Mouse (Mus musculus) Muller cell, postnatal 12 days (primary cell): ENCODE results near the gene Prkag2.
A peak's percentile ranks its signal among the peaks of the same experiment; 100 is the strongest.
"Not testable (repeated sequence)": the region's sequence is repeated elsewhere in the genome, so short reads cannot be mapped to it uniquely, and the experiment has no call there.

Source experiments
- DNase-seq: peaks from one replicate; pipeline ENCODE4 v3.0.0-alpha.2; 2015; ENCODE audit errors: inconsistent ontology term

Gene Prkag2

DNA sequence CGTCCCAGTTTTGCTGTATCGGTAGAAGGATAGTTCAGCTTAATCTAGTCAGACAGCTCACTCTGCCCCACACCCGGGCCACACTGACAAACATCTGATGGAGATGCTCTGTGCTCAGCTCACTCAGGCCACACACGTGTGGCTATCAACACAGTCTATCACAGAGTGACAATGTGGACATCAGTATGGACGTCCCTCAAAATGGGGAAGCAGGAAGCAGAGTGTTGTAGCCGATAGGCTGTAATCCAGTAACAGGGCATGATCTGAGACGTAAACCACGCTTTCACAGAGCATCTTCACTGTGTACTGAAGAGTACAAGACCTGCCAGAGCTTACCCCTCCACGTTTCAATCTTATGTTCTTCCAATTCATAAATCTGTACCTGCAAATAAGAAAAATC, 223.8 kb downstream of the Prkag2 start:
- no peak for DNase-seq

DNA sequence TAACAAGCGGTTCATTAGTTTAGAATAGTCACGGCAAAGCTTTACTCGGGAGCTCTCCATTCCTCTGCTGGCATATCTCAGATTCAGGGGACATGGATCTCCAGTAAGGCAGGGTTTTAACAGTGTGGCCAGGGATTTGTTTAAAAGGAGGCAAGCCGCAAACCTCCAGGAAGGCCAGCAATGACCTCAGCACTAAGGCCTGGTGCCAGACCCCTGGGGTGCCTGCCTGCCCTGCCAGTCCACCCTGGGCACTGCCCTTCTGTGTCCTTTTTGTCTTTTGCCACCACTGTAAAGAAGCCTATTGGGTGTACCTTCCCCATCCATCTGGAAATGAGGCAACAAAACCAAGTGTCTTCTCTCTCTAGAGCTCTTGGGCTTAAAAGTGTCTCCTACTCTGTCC, 226.3 kb downstream of the Prkag2 start:
- DNase-seq, result peak; percentile 87

DNA sequence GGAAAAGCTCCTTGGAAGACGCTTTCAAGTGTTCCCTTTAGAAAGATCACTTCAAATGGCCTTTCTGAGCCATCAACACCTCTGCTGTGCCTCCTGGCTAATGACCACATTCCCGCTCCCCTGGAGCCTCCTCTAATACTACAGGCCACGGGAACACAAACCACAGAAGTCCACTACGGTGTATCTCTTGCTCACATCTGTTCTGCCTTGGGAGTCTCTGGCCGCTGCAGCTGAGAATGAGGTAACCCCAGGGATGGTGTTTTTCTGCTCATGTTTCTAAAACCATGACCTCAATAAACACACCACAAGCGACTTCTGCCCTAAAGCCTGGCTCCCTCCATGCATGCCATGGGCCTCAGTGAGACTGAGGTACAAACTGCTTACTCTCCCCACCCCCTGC, 227.2 kb downstream of the Prkag2 start:
- DNase-seq, result no peak

DNA sequence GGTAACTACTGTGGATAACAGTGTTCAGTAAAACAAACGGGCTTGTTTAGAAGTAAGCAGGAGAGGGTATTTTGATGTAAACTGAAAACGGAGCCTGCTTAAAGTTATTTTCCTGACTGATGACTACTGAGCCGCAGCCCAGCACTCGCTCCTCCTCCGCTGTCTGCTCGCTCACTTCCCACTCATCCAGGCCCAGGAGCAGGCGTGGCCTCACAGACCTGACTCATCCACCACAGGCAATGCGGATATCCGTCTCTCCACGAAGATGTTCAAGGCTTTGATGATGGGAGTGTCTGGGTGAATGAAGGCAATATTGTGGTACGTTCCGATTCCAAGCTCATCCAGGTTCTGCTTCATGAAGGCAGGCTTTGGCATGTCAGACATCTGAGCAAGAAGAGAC, 229.2 kb downstream of the Prkag2 start:
- no peak for DNase-seq

DNA sequence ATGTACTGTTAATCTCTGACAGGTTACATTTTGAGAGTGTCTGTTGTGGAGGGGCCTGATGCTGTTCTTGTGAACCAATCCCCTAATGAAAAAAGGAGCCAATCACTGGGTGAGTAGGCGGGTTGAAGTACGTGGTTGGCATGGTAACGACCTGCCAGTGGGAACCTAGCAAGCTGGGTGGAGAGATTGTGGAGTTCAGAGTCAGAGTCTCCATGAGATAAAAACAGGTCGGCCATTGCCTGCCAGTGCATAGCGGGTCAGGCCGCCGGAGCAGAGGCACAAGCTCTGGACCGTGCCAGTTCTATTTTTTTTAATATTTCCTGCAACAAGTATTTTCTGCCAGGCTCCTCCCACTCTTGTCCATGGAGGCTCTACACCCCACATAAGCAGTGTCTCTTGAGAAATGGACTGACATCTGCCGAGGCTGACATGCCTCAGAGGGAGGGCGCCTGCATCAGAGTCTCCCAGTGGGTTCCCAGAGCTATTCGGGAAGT, 230.6 kb downstream of the Prkag2 start:
- no peak for DNase-seq

DNA sequence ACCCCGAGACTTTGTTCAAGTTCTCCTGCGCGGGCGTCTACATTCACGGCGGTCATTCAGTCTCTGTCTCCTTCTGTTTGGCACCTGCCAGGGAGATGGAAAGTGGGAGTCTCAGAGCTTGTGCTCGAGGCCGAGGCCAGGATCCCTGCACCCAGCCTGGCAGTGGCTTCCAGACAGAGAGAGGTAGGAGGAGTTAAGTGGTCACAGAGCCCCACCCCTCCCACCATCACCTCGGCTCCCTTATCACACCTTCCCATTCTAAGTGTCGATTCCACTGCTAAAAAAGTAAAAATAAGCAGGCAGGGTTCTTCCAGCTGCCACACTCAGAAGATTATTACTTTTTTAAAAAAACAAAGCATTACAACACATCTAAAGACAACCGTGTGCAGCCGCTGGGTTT, 236.6 kb downstream of the Prkag2 start:
- DNase-seq, result no peak

DNA sequence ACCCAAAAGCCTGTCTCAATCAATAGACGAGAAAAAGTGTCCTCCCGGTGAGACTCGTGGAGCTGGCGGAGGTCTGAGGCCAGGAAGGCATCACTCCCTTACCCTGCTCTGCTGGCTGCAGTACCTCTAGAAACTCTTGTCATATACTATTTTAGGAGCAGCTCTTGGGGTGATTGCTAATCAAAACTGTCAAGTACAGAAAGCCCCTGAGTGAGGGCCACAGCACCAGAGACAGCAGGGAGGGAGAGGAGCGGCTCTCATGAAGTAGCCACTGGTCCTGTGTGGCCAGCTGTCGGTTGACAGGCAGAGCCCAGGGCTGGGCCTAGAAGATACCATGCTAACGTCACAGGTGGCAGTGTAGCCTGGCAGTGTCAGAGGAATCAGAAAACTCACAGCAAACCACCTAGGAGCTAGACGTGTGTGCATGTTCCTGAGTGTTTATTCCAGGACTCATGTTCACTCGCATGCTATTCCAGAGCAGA, 239.0 kb downstream of the Prkag2 start:
- no peak for DNase-seq

DNA sequence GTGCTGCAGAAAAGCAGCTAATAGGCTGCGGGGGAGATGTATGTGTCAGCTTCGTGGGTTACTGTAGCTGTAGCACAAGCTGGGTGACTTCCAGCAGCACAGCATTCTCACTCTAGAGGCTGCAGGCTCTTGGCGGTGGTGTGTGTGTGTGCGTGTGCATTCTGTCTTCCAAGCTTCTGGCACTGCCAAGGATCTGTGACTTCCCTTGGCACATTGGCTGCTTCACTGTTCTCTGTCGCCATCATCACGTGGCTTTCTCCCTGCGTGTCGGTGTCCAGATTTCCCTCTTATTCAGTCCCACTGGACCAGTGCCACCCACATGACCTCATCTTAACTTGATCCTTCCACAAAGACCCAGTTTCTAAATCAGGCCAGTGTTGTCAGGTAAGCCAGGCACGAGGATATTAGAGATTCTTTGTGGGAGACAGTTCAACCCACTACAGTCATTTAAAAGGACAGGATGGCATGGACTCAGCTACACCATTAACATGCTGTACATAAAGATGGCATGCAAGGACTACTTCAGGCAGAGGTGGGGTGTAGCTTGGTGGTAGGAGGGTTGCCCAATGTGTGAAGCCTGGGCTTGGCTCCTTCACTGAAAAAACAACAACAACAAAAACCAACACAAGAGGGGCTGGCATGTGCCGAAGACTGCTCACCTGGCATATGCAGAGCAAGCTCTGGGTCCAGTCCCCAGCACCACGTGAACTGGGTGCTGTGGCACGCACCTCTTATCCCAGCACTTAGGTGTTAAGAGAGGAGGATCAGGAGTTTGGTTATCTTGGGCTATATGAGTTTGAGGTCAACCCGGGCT, 239.6 kb downstream of the Prkag2 start:
- peak; percentile 77 for DNase-seq

DNA sequence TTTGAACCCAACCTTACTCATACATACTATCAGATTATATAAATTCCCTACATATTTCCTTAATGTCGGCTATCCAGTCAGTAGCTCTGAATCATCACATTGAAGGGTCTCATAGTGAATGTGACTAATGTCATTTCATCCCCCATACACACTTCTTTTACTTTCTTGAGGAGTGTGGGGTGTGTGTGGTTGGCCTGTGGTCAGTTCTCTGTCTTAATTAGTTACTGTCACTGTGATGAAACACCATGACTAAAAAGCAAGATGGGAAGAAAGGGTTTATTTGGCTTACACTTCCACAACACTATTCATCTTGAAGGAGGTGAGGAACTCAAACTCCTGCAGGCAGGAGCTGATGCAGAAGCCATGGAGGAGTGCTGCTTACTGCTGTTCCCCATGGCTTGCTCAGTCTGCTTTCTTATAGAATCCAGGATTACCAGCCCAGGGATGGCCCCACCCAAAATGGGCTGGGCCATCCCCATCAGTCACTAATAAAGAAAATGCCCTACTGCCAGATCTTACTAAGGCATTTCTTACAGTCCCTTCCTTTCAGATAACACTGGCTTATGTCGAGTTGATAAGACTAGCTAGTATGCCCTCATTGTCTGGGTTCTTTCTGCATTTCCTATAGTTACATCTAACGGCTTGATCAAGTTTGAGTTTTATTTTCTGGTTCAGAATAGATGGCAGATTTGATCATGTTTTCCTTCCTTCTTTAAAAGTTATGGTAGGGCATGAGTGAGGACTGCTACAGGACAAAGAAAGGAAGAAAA, 240.5 kb downstream of the Prkag2 start:
- DNase-seq, result peak; percentile 33

DNA sequence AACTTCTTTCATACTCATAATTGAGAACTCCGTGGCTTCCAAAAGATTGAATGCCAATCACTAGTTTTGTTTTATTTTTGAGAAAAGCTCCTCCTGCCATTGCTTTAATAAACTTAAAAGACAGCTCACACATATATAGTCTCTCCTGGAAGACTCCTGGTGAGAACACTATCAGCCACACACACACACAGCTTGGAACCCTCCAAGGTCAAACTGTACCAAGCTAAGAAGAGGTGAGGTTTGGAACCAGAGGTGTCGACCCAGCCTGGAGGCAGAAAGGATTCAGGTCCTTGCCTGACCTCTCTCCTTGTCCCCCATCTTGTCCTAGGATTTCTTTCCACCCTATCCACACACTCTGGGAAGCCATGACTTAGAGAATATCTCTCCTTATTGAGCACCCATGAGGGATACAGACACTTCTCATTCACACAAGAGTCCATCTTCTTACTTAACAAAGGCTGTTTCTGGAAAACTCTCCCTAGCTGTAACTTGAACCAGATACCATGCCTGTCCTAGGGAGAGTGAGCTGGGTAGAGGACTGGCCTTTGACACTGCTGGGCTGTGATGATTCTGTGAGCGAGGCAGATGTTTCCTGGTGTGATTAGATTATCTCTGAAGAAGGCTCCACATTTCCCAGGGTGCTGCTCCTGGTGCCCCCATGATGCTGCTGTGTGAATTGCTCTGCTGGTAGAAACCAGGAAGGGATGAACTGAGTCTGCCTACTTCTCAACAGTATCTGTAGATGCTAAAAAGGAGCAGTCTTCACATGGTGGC, 245.4 kb downstream of the Prkag2 start:
- no peak for DNase-seq

DNA sequence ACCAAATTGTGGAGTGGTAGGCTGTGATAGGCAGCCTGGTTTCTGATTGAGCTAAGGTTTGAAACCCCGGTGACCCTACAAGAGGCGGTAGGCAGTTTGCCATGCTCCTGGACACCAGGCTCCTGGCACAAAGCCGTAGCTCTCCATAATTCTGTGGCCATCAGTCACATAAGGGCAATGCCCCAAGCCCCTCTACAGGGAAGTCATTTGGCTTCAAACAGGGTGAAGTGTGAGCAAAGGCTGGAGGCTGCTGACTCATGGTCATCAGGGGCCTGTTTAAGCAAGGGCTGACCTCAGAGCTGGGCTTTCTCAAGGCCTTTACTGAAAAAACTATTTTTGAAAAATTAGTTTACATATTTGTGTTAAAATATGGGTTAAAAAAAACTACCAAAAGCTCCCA, 246.2 kb downstream of the Prkag2 start:
- no peak for DNase-seq

DNA sequence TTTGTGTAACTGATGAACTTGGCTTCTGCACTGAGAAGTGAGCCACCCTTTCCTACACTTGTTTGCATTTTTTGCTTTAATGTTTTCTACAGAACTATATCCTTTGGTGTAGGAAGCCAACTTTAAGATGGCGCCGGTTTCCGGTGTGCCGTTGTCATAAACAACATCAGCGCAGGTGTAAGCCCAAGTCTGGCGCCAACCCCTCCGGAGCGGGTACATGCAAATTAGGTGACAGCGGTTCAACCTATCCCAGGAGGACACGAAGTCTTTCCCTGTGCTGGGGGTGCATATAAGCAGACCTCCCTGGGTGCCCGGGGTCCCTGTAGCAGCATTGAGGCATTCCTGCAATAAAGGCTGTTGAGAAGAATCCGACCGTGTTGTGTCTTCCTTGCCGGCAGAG, 252.2 kb downstream of the Prkag2 start:
- not testable (repeated sequence) for DNase-seq

DNA sequence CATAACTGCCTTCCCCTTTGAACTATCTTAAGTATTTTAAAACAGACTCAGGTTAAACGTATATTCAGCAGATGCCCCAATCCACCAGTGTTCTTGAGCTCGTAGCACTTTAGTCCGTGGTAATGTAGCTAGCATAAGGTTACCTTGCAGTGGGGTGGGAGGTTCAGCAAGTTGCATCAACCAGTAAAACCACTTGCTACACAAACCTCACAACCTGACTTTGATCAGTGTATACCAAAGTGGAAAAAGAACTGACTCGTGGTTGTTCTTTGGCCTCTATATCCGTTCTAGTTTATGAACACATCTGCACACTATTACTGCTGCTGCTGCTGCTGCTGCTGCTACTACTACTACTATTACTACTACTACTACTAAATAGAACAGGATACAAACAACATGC, 256.6 kb downstream of the Prkag2 start:
- DNase-seq, result no peak

DNA sequence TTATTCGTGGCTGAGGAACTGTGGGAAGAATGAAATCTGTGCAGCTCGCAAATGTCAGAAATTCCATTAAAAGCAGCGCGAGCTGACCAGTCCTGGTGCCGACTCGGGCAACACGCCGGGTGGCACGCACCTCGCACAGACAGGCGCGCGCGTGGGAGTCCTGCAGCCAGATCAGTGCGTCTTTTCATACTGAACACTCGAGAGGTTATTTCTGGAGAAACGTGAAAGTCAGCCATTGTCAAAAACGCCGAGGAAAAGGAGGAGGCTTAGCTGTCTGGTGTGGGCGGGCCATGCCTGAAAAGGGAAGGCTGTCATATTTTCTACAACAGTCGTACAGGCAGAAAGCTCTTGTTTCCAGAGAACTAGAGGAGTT, 257.4 kb downstream of the Prkag2 start:
- DNase-seq, result no peak

DNA sequence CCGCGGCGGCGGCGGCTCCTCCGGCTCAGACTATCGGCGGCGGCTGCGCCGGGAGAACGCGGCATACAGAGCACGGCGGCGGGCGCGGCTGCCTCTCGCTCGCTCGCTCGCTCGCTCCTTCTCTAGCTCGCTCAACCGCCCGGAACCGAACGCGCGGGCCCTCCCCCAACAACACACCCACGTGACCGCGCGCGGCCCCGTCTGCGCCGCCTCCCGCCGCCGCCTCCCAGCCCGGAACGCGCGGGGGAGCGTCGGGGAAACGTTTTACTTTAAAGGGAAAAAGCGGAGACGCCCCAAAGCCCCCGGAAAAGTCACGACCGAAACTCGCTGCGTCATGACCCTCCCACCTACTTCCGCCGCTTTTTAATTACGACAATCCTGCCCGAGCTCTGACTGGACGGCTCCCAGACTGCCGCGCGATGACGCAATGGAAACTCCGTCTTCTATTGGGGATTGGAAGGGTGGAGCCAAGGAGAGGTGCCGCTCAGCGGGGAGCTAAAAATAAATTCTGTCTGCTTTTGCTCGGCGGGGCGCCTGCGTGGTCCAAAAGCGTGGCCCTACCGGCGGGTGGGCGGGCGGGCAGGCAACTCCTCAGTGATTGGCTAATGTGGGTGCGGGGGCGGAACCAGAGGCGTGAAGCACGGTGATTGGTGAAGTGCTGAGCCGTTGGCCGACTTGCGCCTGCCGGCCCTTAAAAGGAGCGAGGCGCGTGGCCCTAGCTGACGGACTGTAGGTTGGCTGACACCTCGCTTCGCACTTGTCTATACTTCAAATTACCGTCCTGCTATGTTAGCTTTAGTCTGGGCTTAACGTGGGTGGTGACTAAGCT, 258.0 kb downstream of the Prkag2 start, which contains the start of gene Rheb:
TSS of gene Rheb (minus strand) at position 351 of the 829 bp plus-strand sequence.
- peak; percentile 99 for DNase-seq

DNA sequence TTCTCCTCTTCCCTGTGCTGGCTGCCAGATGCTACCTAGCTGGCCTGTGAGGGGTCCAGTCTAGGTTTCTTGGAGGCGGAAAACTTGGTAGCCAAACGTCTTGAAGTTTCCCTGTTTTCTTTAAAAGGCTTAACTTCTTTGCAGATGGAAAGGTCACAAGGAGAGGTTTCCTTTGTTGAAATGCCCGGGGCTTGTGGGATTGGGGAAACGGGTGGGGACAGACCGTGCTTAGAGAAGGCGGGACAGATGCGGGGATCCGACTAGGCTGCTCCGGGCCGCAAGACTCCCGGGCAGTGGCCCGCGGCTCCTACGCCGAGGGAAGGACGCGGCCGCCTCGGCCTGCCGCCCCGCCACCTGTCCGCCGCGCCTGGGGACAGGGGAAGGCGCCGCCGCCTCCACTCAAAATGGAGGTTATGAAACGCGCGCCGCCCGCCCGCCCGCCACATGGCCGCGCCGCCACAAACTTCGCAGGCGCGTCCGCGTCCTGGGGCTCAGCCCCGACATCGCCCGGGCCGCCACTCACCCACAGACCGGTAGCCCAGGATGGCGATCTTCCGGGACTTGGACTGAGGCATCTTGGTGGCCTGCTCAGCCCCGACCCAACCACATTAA, 258.7 kb downstream of the Prkag2 start:
- DNase-seq, result no peak

DNA sequence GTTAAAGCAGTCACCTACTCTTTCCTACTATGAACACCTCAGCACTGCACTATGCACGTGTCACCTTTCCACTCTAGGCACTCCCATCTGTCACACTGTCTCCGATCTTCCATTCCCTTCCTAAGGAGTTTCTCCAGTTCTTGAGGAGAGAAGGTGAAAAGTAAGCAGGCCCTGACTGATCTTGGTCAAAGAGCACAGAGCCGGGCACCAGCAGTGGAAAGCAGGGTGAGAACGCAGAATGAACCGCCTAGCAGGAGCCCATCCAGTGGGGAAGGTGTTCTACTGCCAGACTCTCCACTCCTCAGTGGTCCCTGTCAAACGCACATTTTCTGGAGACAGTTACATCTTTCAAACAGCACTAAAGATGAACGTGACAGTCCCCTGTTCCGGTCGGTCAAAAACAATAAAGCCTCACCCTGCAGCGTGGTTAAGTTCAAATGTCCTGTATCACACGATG, 259.4 kb downstream of the Prkag2 start:
- DNase-seq, result no peak

DNA sequence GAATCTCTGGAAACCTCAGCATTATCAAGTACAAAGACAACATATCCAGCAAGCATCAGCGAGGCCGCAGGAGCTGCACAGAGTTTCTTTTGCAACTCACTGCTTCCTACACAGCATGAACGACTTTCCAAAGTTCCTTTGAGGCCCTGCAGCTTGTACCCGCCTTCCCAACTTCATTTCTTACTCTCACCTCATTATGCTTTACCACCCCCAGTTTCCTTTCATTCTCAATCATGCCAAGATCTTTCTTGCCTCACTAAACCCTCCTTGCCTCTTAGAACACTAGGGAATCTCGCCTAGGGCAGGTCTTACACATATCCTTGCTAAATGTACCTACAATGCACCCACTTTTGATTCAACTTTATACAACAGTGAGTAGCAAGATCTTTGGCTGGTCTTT, 266.0 kb downstream of the Prkag2 start:
- DNase-seq, result no peak

DNA sequence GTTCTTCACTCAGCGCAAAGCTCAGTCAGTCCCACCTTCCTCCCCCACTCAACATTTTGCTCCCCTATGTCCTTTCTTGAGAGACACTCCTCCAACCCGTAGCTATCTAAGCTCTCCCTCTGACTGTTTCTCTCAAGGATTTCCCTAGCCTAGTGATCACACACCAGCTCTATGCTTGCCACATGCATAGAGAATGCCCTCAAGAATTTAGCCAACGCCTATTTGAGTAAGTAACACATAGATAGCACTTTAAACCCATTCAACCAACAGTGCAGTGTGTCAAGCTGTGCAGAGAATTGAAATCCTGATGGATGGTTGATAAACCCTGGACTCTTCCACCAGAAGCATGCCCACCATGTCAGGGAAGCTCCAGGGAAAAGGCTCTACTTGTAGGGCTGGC, 268.5 kb downstream of the Prkag2 start:
- no peak for DNase-seq

DNA sequence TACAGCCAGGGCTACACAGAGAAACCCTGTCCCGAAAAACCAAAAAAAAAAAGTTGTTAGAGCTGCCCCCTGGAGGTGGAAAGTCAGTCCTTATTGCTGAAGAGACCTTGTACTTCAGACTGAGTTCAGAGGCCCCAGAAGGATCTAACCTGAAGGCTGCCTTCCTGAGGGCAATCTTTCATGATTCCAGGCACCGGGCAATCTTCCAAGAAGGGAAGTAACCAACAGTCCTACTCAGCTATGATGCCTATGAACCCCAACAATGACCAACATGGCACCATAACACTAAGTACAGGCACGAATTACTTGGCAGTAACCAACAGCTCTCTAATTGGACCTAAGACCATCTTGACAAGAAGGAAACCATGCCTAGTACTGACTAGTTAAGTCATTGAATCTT, 272.0 kb downstream of the Prkag2 start:
- DNase-seq, result no peak

DNA sequence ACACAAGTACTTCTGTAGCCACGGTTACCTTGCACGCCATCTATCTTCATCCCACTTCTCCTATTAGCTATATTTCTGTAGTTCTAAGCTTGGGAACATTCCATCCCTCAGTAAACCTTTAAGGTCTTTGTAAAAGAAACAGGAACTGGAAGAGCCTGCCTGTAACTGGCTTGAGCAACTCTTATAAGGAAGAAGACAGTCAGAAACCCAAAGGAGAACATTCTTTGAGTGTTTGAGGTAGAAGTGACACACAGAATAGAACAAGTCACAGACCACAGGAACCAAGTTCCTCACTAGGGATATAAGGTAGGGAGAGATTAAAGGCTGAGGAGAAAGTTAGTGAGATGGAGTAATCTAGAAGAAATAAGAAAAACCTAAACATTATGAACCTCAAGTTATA, 273.3 kb downstream of the Prkag2 start:
- DNase-seq, result no peak
